Comparison of ENCODE assay signal across 14 mouse cellular contexts in the genomic region with DNA sequence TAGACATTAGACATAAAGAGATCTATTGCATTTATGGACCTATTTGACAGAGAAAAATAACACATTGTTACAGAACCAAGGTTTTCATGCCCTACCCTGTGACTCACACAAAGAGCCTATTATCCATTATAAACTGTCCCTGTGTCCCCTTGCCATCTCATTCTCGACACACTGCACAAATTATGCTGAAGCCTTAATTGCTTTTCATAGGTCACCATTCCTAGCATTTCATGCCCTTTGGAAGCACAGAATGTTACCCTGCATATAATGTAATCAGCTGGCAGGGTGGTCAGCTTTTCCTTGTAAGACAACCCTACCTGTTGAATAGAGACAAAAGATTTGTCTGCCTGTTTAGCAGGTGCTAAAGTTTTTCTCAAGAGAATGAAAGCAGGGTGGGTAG.
"Had no signal": no experiment of that assay in that cellular context is flagged by ENCODE, and none has a peak within 500 bp of the region (broad histone marks: within the 10 kb centered on the region; RNA-seq: fewer than 3 reads in every experiment).

No protein-coding gene starts in this region.

- DNase-seq: gastrocnemius, postnatal 14 days; gastrocnemius, postnatal 36 days; heart, adult 11 months; heart, adult 2 months; heart, postnatal 14 days; heart, postnatal 36 days; kidney, adult 11 months; kidney, adult 2 months; kidney, adult 9 months; kidney, postnatal 14 days; kidney, postnatal 36 days; layer of hippocampus, adult 9-11 months; layer of hippocampus, postnatal 36 days; left cerebral cortex, postnatal 4 days had no signal
